Mouse (Mus musculus) bone marrow, adult 2 months (tissue): ENCODE measurements around the gene Smyd3.

Experiments
- CTCF ChIP-seq: fragments of 200-500 bp; IDR thresholded peaks from 2 replicates; pipeline ENCODE4 v1.5.1; 2011; ENCODE audit warnings: low read length, control low read depth; ENCODE audit not compliant: control insufficient read depth, insufficient read depth
- POLR2A ChIP-seq: fragments of 200-500 bp; IDR thresholded peaks from 2 replicates; pipeline ENCODE4 v1.6.1; 2011; ENCODE audit warnings: low read depth, mild to moderate bottlenecking, control low read depth, low read length, borderline replicate concordance; ENCODE audit not compliant: control insufficient read depth

DNA sequence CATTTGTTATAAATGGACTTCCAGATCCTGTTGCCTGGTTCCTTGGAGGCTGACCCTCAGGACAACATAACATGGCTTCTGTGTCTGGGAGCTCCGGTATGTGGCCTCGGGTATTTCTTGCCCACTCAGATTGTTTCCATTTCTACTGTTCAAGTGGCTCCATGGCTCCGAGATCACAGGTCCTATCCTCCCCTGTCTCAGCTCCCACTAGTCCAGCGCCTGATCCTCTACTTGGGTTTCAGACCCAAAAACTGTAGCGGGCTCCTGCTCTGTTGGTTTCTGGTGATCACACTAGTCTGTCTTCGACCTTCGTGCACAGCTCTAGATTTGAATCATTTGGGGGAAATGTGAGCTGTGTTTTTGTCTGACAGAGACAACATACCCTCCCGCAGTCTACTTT, 347.3 kb downstream of the Smyd3 start:
- TF ChIP-seq CTCF (no peak), POLR2A (no peak)
